Mouse (Mus musculus) MN1 (cell line): Measurements from ENCODE around the gene Zranb3.
"Not testable (repeated sequence)": the region's sequence is repeated elsewhere in the genome, so short reads cannot be mapped to it uniquely, and the experiment has no call there.

ENCODE experiments used
- DNase-seq: peaks from one replicate; pipeline ENCODE4 v3.0.0-alpha.2; 2016; ENCODE audit warnings: low spot score

Zranb3 gene

GRCm38 (mm10) chr1:128060655-128061344 lies 42.0 kb downstream of the Zranb3 start:
- DNase-seq, result no peak

- DNase-seq, result no peak
These were observed 44.2 kb downstream of the Zranb3 start for GRCm38 (mm10) chr1:128058625-128059024.

- DNase-seq, result no peak
These were observed 45.6 kb downstream of the Zranb3 start for GRCm38 (mm10) chr1:128057269-128057668.

- DNase-seq, result no peak
These were observed 55.9 kb downstream of the Zranb3 start for GRCm38 (mm10) chr1:128046920-128047319.

- no peak for DNase-seq
These were observed 56.4 kb downstream of the Zranb3 start for GRCm38 (mm10) chr1:128046455-128046854.

GRCm38 (mm10) chr1:128044181-128044580 lies 58.7 kb downstream of the Zranb3 start:
- no peak for DNase-seq

GRCm38 (mm10) chr1:128036296-128036695 lies 66.6 kb downstream of the Zranb3 start:
- DNase-seq, result no peak

- DNase-seq, result peak; percentile 22
These were observed 70.7 kb downstream of the Zranb3 start for GRCm38 (mm10) chr1:128032123-128032522.

GRCm38 (mm10) chr1:128031524-128031923 lies 71.3 kb downstream of the Zranb3 start:
- no peak for DNase-seq

GRCm38 (mm10) chr1:128024363-128025114 lies 78.3 kb downstream of the Zranb3 start:
- no peak for DNase-seq

- DNase-seq, result peak; percentile 26
These were observed 82.7 kb downstream of the Zranb3 start for GRCm38 (mm10) chr1:128020001-128020770.

GRCm38 (mm10) chr1:128016035-128016492 lies 86.8 kb downstream of the Zranb3 start:
- DNase-seq, result no peak

GRCm38 (mm10) chr1:128013698-128014386 lies 89.0 kb downstream of the Zranb3 start:
- DNase-seq, result no peak

- DNase-seq, result no peak
These were observed 93.1 kb downstream of the Zranb3 start for GRCm38 (mm10) chr1:128009751-128010150.

GRCm38 (mm10) chr1:128006042-128006600 lies 96.7 kb downstream of the Zranb3 start:
- not testable (repeated sequence) for DNase-seq

- DNase-seq, result no peak
These were observed 98.5 kb downstream of the Zranb3 start for GRCm38 (mm10) chr1:128004371-128004720.

- no peak for DNase-seq
These were observed 99.0 kb downstream of the Zranb3 start for GRCm38 (mm10) chr1:128003712-128004370.

- DNase-seq, result no peak
These were observed 100.7 kb downstream of the Zranb3 start for GRCm38 (mm10) chr1:128002159-128002558.

- DNase-seq, result not testable (repeated sequence)
These were observed 101.9 kb downstream of the Zranb3 start for GRCm38 (mm10) chr1:128000931-128001330.

- DNase-seq, result no peak
These were observed 109.0 kb downstream of the Zranb3 start for GRCm38 (mm10) chr1:127993892-127994291.
